Mouse (Mus musculus): ENCODE results near the gene Fam216b. TPM values are rescaled to one million over a fixed set of nuclear protein-coding genes. Genes with fewer than 3 reads are reported as not detected.

Gene Fam216b
- not detected in 2 replicates for polyA plus RNA-seq (2014; fragmentation: Nextera tagmentation; extraction: Ambion mirVana)

GRCm38 (mm10) chr14:78088907-78089306, at the start of gene Fam216b:
Fam216b (minus strand) TSS chr14:78089007.
- no peak within 1 kb of the TSS for H3K27ac ChIP-seq (ENCODE audit: low read depth)
- no peak within 1 kb of the TSS for H3K9ac ChIP-seq
- no peaks in the 10 kb centered on the region for H3K9me3 ChIP-seq (ENCODE audit: low read depth, low read length)
- H3K36me3 ChIP-seq (ENCODE audit: insufficient read depth), result no peaks in the 10 kb centered on the region
- DNase-seq, result peak; percentile 43
- TF ChIP-seq CTCF (IDR thresholded peaks at IDR 0.05; ENCODE audit: low read depth), result no peak
- no peaks in the 10 kb centered on the region for H3K27me3 ChIP-seq (ENCODE audit: insufficient read depth, low read length)
- H3K4me2 ChIP-seq, result no peak within 1 kb of the TSS
- no peak for ATAC-seq (ENCODE audit: insufficient read depth)
- no peaks in the 10 kb centered on the region for H3K4me1 ChIP-seq (ENCODE audit: insufficient read depth)
- WGBS, result 77% methylated on average over 6 of the region's 6 CpGs
- H3K4me3 ChIP-seq (ENCODE audit: low read depth, low read length), result no peak within 1 kb of the TSS

- no peak for ATAC-seq (ENCODE audit: insufficient read depth)
- H3K4me1 ChIP-seq (ENCODE audit: insufficient read depth), result no peaks in the 10 kb centered on the region
- no peak overlapping the region for H3K9ac ChIP-seq
- TF ChIP-seq CTCF (IDR thresholded peaks at IDR 0.05; ENCODE audit: low read depth), result no peak
- H3K4me2 ChIP-seq, result no peak overlapping the region
- no peak overlapping the region for H3K4me3 ChIP-seq (ENCODE audit: low read depth, low read length)
- 30% methylated on average over 5 of the region's 5 CpGs for whole genome bisulfite sequencing
- no peaks in the 10 kb centered on the region for H3K27me3 ChIP-seq (ENCODE audit: insufficient read depth, low read length)
- H3K9me3 ChIP-seq (ENCODE audit: low read depth, low read length), result no peaks in the 10 kb centered on the region
- no peaks in the 10 kb centered on the region for H3K36me3 ChIP-seq (ENCODE audit: insufficient read depth)
- no peak for DNase-seq
- no peak overlapping the region for H3K27ac ChIP-seq (ENCODE audit: low read depth)
Measured at GRCm38 (mm10) chr14:78132368-78133052, 43.7 kb upstream of the Fam216b start.

GRCm38 (mm10) chr14:78126670-78127069, 37.9 kb upstream of the Fam216b start:
- H3K9ac ChIP-seq, result no peak overlapping the region

GRCm38 (mm10) chr14:78120286-78120685, 31.5 kb upstream of the Fam216b start:
- no peak for ATAC-seq (ENCODE audit: insufficient read depth)
- H3K9ac ChIP-seq, result no peak overlapping the region
- DNase-seq, result no peak
- H3K4me2 ChIP-seq, result no peak overlapping the region
- no peaks in the 10 kb centered on the region for H3K9me3 ChIP-seq (ENCODE audit: low read depth, low read length)
- H3K27me3 ChIP-seq (ENCODE audit: insufficient read depth, low read length), result no peaks in the 10 kb centered on the region
- no peak overlapping the region for H3K27ac ChIP-seq (ENCODE audit: low read depth)
- no peaks in the 10 kb centered on the region for H3K36me3 ChIP-seq (ENCODE audit: insufficient read depth)
- no peak for TF ChIP-seq CTCF (IDR thresholded peaks at IDR 0.05; ENCODE audit: low read depth)
- WGBS, result 61% methylated on average over 3 of the region's 3 CpGs
- H3K4me1 ChIP-seq (ENCODE audit: insufficient read depth), result no peaks in the 10 kb centered on the region
- no peak overlapping the region for H3K4me3 ChIP-seq (ENCODE audit: low read depth, low read length)

More at GRCm38 (mm10) chr14:78126670-78127069, 37.9 kb upstream of the Fam216b start:
- H3K4me3 ChIP-seq (ENCODE audit: low read depth, low read length), result no peak overlapping the region
- TF ChIP-seq CTCF (IDR thresholded peaks at IDR 0.05; ENCODE audit: low read depth), result no peak
- H3K9me3 ChIP-seq (ENCODE audit: low read depth, low read length), result no peaks in the 10 kb centered on the region
- ATAC-seq (ENCODE audit: insufficient read depth), result no peak
- H3K4me2 ChIP-seq, result no peak overlapping the region
- 38% methylated on average over 3 of the region's 3 CpGs for WGBS
- H3K27ac ChIP-seq (ENCODE audit: low read depth), result no peak overlapping the region
- peak; percentile 15 for DNase-seq
- no peaks in the 10 kb centered on the region for H3K36me3 ChIP-seq (ENCODE audit: insufficient read depth)
- H3K4me1 ChIP-seq (ENCODE audit: insufficient read depth), result no peaks in the 10 kb centered on the region
- no peaks in the 10 kb centered on the region for H3K27me3 ChIP-seq (ENCODE audit: insufficient read depth, low read length)

- Histone ChIP-seq H3K4me3 (ENCODE audit: low read depth, low read length) (no peak overlapping the region), H3K4me1 (ENCODE audit: insufficient read depth) (no peaks in the 10 kb centered on the region), H3K27ac (ENCODE audit: low read depth) (no peak overlapping the region), H3K4me2 (no peak overlapping the region), H3K9me3 (ENCODE audit: low read depth, low read length) (no peaks in the 10 kb centered on the region), H3K27me3 (ENCODE audit: insufficient read depth, low read length) (no peaks in the 10 kb centered on the region), H3K9ac (no peak overlapping the region), H3K36me3 (ENCODE audit: insufficient read depth) (no peaks in the 10 kb centered on the region)
- TF ChIP-seq CTCF (IDR thresholded peaks at IDR 0.05; ENCODE audit: low read depth), result no peak
- DNase-seq, result no peak
- 61% methylated on average over 10 of the region's 10 CpGs for WGBS
- no peak for ATAC-seq (ENCODE audit: insufficient read depth)
Measured at GRCm38 (mm10) chr14:78119449-78120200, 30.8 kb upstream of the Fam216b start.

GRCm38 (mm10) chr14:78117671-78118070, 28.9 kb upstream of the Fam216b start:
- H3K4me2 ChIP-seq, result no peak overlapping the region
- H3K9ac ChIP-seq, result no peak overlapping the region
- 86% methylated on average over 4 of the region's 4 CpGs for WGBS
- no peaks in the 10 kb centered on the region for H3K4me1 ChIP-seq (ENCODE audit: insufficient read depth)
- H3K4me3 ChIP-seq (ENCODE audit: low read depth, low read length), result no peak overlapping the region
- no peak for TF ChIP-seq CTCF (IDR thresholded peaks at IDR 0.05; ENCODE audit: low read depth)
- no peaks in the 10 kb centered on the region for H3K27me3 ChIP-seq (ENCODE audit: insufficient read depth, low read length)
- H3K9me3 ChIP-seq (ENCODE audit: low read depth, low read length), result no peaks in the 10 kb centered on the region
- H3K36me3 ChIP-seq (ENCODE audit: insufficient read depth), result no peaks in the 10 kb centered on the region
- H3K27ac ChIP-seq (ENCODE audit: low read depth), result no peak overlapping the region
- no peak for DNase-seq
- ATAC-seq (ENCODE audit: insufficient read depth), result no peak

- no peak for DNase-seq
- 84% methylated on average over 2 of the region's 2 CpGs for WGBS
- no peak for ATAC-seq (ENCODE audit: insufficient read depth)
- TF ChIP-seq CTCF (IDR thresholded peaks at IDR 0.05; ENCODE audit: low read depth), result no peak
- H3K27me3 ChIP-seq (ENCODE audit: insufficient read depth, low read length), result no peaks in the 10 kb centered on the region
- H3K4me2 ChIP-seq, result no peak overlapping the region
- no peaks in the 10 kb centered on the region for H3K4me1 ChIP-seq (ENCODE audit: insufficient read depth)
- no peaks in the 10 kb centered on the region for H3K9me3 ChIP-seq (ENCODE audit: low read depth, low read length)
- no peaks in the 10 kb centered on the region for H3K36me3 ChIP-seq (ENCODE audit: insufficient read depth)
- no peak overlapping the region for H3K9ac ChIP-seq
- no peak overlapping the region for H3K4me3 ChIP-seq (ENCODE audit: low read depth, low read length)
- H3K27ac ChIP-seq (ENCODE audit: low read depth), result no peak overlapping the region
Measured at GRCm38 (mm10) chr14:78117268-78117667, 28.5 kb upstream of the Fam216b start.

Data from lung, embryonic 14.5 days (tissue).